Mouse (Mus musculus): Measurements from ENCODE around the gene Spryd3.

DNA sequence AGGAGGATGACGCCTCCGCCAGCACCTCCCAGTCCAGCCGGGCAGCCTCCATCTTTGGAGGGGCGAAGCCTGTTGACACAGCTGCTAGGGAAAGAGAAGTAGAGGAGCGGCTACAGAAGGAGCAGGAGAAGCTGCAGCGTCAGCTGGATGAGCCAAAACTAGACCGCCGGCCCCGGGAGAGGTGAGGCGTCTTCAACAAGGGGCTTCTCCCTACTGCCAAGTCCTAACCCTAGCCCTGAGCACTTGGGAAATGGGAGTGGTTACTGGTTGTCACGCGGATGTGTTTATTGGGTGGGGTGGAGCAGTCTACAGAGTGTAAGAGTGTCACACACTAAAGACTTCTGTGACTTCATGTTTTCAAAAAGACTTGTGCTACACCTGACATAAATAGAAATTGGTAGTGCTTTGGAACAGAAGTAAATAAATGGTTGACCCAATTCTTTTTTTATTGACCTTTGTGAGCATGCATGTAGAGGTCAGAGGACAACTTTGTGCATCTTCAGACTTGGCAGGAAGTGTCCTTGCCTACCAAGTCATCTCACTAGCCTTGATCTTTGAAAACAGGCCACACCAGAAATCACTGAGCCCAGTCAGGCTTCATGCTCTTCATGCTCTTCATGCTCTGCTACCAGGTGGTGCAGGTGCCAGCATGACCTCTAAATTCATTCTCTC is 46.0 kb downstream of the Spryd3 start:
- no peak for TF ChIP-seq CTCF (IDR thresholded peaks at IDR 0.05)
- TF ChIP-seq POLR2A (IDR thresholded peaks at IDR 0.05; ENCODE audit: insufficient read depth, low read depth, low read length) = no peak
